Mouse (Mus musculus) inflammation-experienced regulatory T-cells, adult 16 weeks (primary cell): ENCODE results near the gene Rs1. TPM values are rescaled to one million over a fixed set of nuclear protein-coding genes. Genes with fewer than 3 reads are reported as not detected.

Experiments used
- polyA plus RNA-seq: library from polyadenylated mRNA; unstranded; fragments of 100-300 nt; shearing (Covaris generic); gene quantifications from one replicate; pipeline ENCODE4 v1.2.1, GENCODE M21; 2017

Rs1 gene
- not detected for polyA plus RNA-seq

DNA sequence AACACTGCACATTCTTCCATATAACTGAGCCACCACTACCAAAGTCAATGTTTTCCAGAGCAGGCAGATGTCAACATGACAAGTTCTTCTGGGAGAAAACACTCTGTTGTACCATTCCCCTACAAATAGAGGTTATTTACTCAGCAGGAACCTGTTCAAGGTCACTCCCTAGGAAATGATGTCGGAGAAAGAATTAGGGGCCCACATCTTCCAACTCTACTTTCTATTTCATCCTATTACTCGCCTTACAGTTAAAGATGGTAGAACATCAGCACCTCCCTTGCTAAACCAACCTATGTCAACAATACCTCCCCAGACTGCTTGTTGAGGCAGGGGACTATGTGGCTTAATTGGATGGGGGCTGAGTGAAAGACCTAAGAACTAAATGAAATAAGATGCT lies at the start of gene Rs1:
Gene Rs1, plus strand, starts transcription at position 301 of the 400 bp plus-strand sequence.

DNA sequence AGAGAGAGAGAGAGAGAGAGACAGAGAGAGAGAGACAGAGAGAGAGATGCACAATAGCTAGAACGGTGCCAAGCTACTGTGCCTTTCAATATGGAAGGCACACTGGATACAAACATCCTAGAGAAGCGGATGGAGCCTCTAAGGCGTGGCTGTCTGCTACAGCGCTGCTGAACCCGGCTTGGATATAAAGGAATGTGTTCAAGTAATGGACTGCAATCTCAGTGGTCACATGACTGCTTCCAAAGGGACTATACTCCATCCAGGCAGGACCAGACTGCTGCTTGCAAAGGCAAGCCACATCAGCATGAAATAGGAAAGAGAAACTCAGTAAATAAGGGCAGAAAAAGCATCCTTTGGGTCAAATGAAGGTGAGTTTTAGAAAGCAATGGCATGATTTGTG lies 32.2 kb upstream of the Rs1 start, which contains the start of gene Ppef1:
Gene Ppef1, minus strand, starts transcription at position 116 of the 400 bp plus-strand sequence.

Other genes with a start within 250 kb of the Rs1 start
- not detected for gene Ppef1, start 32.2 kb upstream of the Rs1 start, polyA plus RNA-seq
- gene Gja6, start 139.0 kb downstream of the Rs1 start, polyA plus RNA-seq = not detected
- gene Cdkl5, start 226.7 kb downstream of the Rs1 start, polyA plus RNA-seq = 0.48 TPM